Mouse (Mus musculus) limb, embryonic 11.5 days (tissue): ENCODE data around the gene Swt1. TPM values are rescaled to one million over a fixed set of nuclear protein-coding genes. Genes with fewer than 3 reads are reported as not detected.
A peak's percentile ranks its signal among the peaks of the same experiment; 100 is the strongest.

Source experiments
- ATAC-seq: fragments of 200-750 bp; cut with Nextera tagmentation; 2 replicates; pipeline ENCODE4 v1.8.0; 2017; ENCODE audit warnings: low read depth; ENCODE audit not compliant: insufficient number of reproducible peaks, low FRiP score, low TSS enrichment
- DNase-seq: peaks from one replicate; pipeline ENCODE4 v3.0.0-alpha.2; 2015; ENCODE audit warnings: low spot score
- H3K27ac ChIP-seq: fragments of 300-500 bp; sonication (generic); replicated peaks from 2 replicates; pipeline ENCODE4 v1.5.1; 2014; ENCODE audit warnings: low read depth, mild to moderate bottlenecking, low read length
- H3K27me3 ChIP-seq: fragments of 300-500 bp; sonication (generic); 2 replicates; pipeline ENCODE4 v1.6.1; 2014; ENCODE audit warnings: mild to moderate bottlenecking, low read length, mixed read lengths; ENCODE audit not compliant: control insufficient read depth, insufficient read depth
- H3K36me3 ChIP-seq: fragments of 300-500 bp; sonication (generic); 2 replicates; pipeline ENCODE4 v1.6.1; 2014; ENCODE audit warnings: mild to moderate bottlenecking, low read length, moderate library complexity, mixed read lengths; ENCODE audit not compliant: control insufficient read depth, insufficient read depth
- H3K4me1 ChIP-seq: fragments of 300-500 bp; sonication (generic); 2 replicates; pipeline ENCODE4 v1.6.1; 2014; ENCODE audit warnings: low read length, mixed read lengths; ENCODE audit not compliant: control insufficient read depth, insufficient read depth
- H3K4me2 ChIP-seq: fragments of 300-500 bp; sonication (generic); 2 replicates; pipeline ENCODE4 v1.6.1; 2014; ENCODE audit warnings: low read depth, mild to moderate bottlenecking, moderate library complexity; ENCODE audit not compliant: severe bottlenecking
- H3K4me3 ChIP-seq: fragments of 300-500 bp; sonication (generic); 2 replicates; pipeline ENCODE4 v1.5.1; 2014; ENCODE audit warnings: low read depth, low read length
- H3K9ac ChIP-seq: fragments of 300-500 bp; sonication (generic); 2 replicates; pipeline ENCODE4 v1.6.1; 2014; ENCODE audit warnings: mild to moderate bottlenecking, low read length
- H3K9me3 ChIP-seq: fragments of 300-500 bp; sonication (generic); 2 replicates; pipeline ENCODE4 v1.6.1; 2016; ENCODE audit warnings: low read length; ENCODE audit not compliant: control insufficient read depth
- whole genome bisulfite sequencing: fragments of 180-500 bp; shearing (Covaris S2); extraction: QIAGEN DNeasy Blood & Tissue Kit; methylation state at CpG from one replicate; pipeline ENCODE4 v1.1.7; 2014; 5-methylcytosine and 5-hydroxymethylcytosine counted together
- polyA plus RNA-seq: library from polyadenylated mRNA; unstranded; fragments of >200 nt; fragmentation: Nextera tagmentation; extraction: Ambion mirVana; gene quantifications from 2 replicates; pipeline ENCODE4 v1.2.1, GENCODE M21; 2014

Swt1 gene
- polyA plus RNA-seq, 1 experiment from 2014 or later: 18.9 TPM

DNA sequence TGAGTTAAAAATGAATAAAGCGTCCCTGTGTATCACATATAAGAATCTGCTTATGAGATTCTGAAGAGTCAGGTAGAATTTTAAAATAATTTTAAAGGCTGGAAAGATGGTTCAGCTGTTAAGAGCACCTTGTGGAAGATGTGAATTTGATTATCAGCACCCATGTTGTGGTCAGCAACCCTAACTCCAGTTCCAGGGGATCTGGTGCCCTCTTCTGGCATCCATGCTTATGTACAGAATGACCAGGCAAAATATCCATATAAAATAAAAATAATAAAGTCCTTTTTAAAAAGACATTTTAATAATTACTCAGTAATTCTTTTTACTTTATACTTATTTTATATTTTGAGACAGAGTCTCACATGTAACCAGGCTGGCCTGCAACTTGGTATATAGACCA lies 38.2 kb downstream of the Swt1 start:
- H3K9me3 ChIP-seq: no peaks in the 10 kb centered on the region
- peaks cover 2% of the 10 kb centered on the region; the same call in 1 of the 2 replicates for H3K36me3 ChIP-seq
- ATAC-seq: no peak
- H3K4me2 ChIP-seq: no peak overlapping the region
- no peaks in the 10 kb centered on the region for H3K27me3 ChIP-seq
- H3K9ac ChIP-seq: no peak overlapping the region
- WGBS: 95% methylated on average over 1 of the region's 1 CpGs
- no peaks in the 10 kb centered on the region for H3K4me1 ChIP-seq
- no peak overlapping the region for H3K27ac ChIP-seq
- peak; percentile 42 for DNase-seq
- H3K4me3 ChIP-seq: no peak overlapping the region

DNA sequence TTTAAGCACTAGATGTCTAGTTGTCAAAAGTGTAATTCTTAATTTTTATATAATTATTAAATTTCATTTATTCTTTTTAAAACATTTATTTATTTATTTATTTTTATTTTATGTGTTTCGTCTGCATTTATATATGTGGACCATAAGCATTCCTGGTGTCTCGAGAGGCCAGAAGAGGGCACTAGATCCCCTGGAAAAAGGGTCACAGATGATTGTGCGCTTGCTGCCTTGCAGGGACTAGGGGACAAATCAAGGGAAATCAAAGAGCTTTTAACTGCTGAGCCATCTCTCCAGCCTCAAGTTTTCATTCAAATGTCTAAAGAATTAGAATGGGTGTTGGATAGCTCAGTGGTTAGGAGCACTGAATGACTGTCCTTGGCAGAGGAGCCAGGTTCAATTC lies 50.9 kb downstream of the Swt1 start:
- 90% methylated on average over 3 of the region's 3 CpGs for WGBS
- ATAC-seq: no peak
- no peaks in the 10 kb centered on the region for H3K4me1 ChIP-seq
- H3K4me2 ChIP-seq: no peak overlapping the region
- DNase-seq: no peak
- no peaks in the 10 kb centered on the region for H3K9me3 ChIP-seq
- no peaks in the 10 kb centered on the region for H3K36me3 ChIP-seq
- no peaks in the 10 kb centered on the region for H3K27me3 ChIP-seq
- no peak overlapping the region for H3K4me3 ChIP-seq
- H3K27ac ChIP-seq: no peak overlapping the region
- H3K9ac ChIP-seq: no peak overlapping the region

GRCm38 (mm10) chr1:151372823-151373222 lies 55.4 kb downstream of the Swt1 start:
- Histone ChIP-seq H3K27ac (no peak overlapping the region), H3K9me3 (no peaks in the 10 kb centered on the region), H3K4me1 (no peaks in the 10 kb centered on the region), H3K4me2 (no peak overlapping the region), H3K4me3 (no peak overlapping the region), H3K27me3 (no peaks in the 10 kb centered on the region), H3K36me3 (peaks cover 9% of the 10 kb centered on the region; the same call in 1 of the 2 replicates), H3K9ac (no peak overlapping the region)
- DNase-seq (no peak), ATAC-seq (no peak)
- 89% methylated on average over 1 of the region's 1 CpGs for WGBS

DNA sequence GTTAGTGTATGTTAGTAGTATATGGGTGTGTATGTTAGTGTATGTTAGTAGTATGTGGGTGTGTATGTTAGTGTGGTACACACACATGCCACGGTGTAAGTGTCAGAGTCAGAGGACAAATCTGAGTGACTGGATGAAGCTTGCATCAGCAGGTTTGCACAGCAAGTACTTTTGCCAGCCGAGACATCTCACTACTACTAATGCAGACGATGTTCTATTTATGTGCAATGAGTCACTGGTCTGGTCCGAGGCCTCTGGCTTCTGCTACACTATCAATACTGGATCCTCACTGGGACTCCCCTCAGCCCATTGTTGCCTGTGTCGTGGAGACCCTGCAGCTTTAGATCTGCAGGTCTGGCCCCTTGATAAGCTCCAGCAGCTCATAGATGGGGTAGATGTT lies 56.7 kb downstream of the Swt1 start:
- Histone ChIP-seq H3K9ac (no peak overlapping the region), H3K36me3 (peaks cover 14% of the 10 kb centered on the region; the same call in 1 of the 2 replicates), H3K9me3 (no peaks in the 10 kb centered on the region), H3K27ac (no peak overlapping the region), H3K4me2 (no peak overlapping the region), H3K4me1 (no peaks in the 10 kb centered on the region), H3K27me3 (no peaks in the 10 kb centered on the region), H3K4me3 (no peak overlapping the region)
- no peak for ATAC-seq
- 88% methylated on average over 5 of the region's 5 CpGs for WGBS
- no peak for DNase-seq

DNA sequence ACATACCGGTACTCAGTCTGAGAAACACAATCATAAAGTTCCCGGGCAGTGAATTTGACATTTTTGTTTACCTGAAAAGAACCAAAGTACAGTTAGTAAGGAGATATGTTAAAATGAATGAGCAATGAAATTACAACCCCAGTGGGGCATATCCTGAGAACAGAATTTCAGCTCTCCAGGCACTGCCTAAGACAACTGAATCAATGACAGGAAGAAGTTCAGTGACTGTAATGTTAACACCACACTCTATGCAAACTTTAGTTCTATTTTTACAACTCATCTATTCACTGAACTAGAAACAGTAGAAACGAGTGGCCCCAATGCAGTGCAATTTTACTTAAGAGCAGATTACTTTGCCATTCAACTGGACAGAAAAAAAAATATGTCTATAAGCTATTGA lies 57.7 kb downstream of the Swt1 start:
- Histone ChIP-seq H3K27me3 (no peaks in the 10 kb centered on the region), H3K9me3 (no peaks in the 10 kb centered on the region), H3K4me1 (no peaks in the 10 kb centered on the region), H3K4me2 (no peak overlapping the region), H3K9ac (no peak overlapping the region), H3K4me3 (no peak overlapping the region), H3K27ac (no peak overlapping the region), H3K36me3 (peaks cover 16% of the 10 kb centered on the region)
- 91% methylated on average over 3 of the region's 3 CpGs for WGBS
- ATAC-seq (no peak), DNase-seq (no peak)

DNA sequence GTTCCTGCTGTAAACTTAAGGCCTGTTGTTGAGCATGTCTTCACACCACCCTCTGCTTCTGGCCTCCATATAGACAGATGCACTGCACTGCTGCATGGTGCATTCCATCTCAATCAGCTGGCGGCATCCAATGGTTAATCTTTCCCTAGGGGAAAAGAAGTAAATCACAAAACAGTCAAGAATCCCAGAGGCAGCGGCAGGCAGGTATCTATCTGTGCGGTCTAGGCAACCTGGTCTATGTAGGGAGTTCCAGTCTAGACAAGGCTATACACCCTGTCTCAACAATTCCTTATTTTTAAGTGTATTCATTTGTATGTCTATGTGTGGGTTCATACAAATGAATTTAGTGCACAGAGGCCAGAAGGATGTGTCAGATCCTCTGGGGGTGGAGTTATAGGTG lies 59.8 kb downstream of the Swt1 start:
- H3K27ac ChIP-seq: no peak overlapping the region
- WGBS: 90% methylated on average over 3 of the region's 3 CpGs
- H3K4me3 ChIP-seq: no peak overlapping the region
- peaks cover 18% of the 10 kb centered on the region for H3K36me3 ChIP-seq
- H3K27me3 ChIP-seq: no peaks in the 10 kb centered on the region
- H3K4me1 ChIP-seq: no peaks in the 10 kb centered on the region
- H3K9ac ChIP-seq: no peak overlapping the region
- DNase-seq: no peak
- ATAC-seq: no peak
- no peak overlapping the region for H3K4me2 ChIP-seq
- no peaks in the 10 kb centered on the region for H3K9me3 ChIP-seq

DNA sequence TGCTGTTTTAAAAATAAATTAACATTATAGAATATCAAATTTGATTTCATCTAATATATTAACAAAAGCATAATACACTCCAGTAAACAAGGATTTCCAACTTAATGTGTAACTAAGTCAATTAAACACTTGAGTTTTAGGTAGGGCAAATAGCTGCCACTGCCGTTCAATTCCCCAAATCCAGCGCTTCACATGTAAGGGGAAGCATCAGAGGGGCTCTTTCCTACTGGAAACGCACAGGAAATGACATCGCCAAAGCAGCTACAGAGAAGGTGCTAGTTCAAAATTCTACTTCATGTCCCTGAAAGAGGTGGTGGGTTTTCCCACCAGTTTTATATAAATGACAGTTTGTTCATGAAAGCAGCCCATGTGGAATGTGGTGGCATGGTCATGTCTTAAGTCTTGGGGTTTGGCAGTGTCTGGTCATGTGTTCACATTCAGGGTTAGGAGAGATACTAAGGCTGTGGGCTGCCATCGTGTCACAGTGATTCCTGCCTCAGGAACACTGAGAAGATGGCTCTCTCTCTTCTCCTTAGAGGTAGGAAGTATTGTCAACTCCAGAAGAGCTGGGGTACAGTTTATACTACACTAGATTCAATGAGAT lies 60.4 kb downstream of the Swt1 start:
- WGBS: 90% methylated on average over 5 of the region's 5 CpGs
- no peak overlapping the region for H3K4me3 ChIP-seq
- ATAC-seq: no peak
- H3K4me1 ChIP-seq: no peaks in the 10 kb centered on the region
- no peak overlapping the region for H3K9ac ChIP-seq
- no peak for DNase-seq
- no peak overlapping the region for H3K4me2 ChIP-seq
- no peak overlapping the region for H3K27ac ChIP-seq
- no peaks in the 10 kb centered on the region for H3K9me3 ChIP-seq
- no peaks in the 10 kb centered on the region for H3K27me3 ChIP-seq
- H3K36me3 ChIP-seq: peaks cover 21% of the 10 kb centered on the region

DNA sequence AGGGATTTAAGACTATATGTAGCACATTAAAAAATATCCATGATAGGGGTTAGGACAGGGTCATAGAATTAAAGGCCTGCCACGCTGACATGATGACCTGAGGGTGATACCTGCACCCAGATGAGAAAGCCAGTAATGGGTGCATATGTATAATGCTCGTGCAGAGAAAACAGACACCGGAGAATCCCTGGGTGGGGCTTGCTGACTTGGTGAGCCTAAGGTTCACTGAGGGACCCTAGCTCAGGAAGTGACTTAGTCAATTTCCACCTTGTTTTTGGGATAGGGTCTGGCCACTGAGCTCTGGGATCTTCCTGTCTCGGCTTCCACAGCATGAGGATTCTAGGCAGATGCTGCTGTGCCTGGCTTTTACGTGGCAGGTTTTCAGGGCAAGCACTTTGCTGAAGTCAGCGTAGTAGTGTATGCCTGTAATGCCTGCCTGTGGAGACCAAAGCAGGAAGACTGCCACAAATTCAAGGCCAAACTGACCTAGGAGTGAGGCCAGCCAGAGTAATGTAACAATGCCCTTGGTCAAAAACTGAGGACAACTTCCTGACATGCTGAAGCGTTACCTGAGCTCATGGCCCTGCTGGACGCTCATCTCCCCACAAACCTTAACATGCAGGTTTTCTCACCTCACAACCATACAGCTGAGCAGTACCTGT lies 61.2 kb downstream of the Swt1 start:
- no peak overlapping the region for H3K27ac ChIP-seq
- no peaks in the 10 kb centered on the region for H3K9me3 ChIP-seq
- no peak overlapping the region for H3K9ac ChIP-seq
- ATAC-seq (no peak), DNase-seq (no peak)
- WGBS: 85% methylated on average over 8 of the region's 8 CpGs
- H3K4me3 ChIP-seq: no peak overlapping the region
- no peaks in the 10 kb centered on the region for H3K27me3 ChIP-seq
- H3K4me1 ChIP-seq: no peaks in the 10 kb centered on the region
- no peak overlapping the region for H3K4me2 ChIP-seq
- peaks cover 21% of the 10 kb centered on the region for H3K36me3 ChIP-seq

- H3K4me2 ChIP-seq: no peak overlapping the region
- H3K36me3 ChIP-seq: peaks cover 21% of the 10 kb centered on the region
- ATAC-seq (no peak), DNase-seq (no peak)
- H3K27me3 ChIP-seq: no peaks in the 10 kb centered on the region
- no peak overlapping the region for H3K4me3 ChIP-seq
- no peaks in the 10 kb centered on the region for H3K4me1 ChIP-seq
- H3K9me3 ChIP-seq: no peaks in the 10 kb centered on the region
- H3K27ac ChIP-seq: no peak overlapping the region
- H3K9ac ChIP-seq: no peak overlapping the region
- 94% methylated on average over 3 of the region's 3 CpGs for WGBS
Measured at GRCm38 (mm10) chr1:151359374-151359773, 68.9 kb downstream of the Swt1 start.
